Mouse (Mus musculus): Measurements from ENCODE around the gene Atp1b4.

Atp1b4 gene

DNA sequence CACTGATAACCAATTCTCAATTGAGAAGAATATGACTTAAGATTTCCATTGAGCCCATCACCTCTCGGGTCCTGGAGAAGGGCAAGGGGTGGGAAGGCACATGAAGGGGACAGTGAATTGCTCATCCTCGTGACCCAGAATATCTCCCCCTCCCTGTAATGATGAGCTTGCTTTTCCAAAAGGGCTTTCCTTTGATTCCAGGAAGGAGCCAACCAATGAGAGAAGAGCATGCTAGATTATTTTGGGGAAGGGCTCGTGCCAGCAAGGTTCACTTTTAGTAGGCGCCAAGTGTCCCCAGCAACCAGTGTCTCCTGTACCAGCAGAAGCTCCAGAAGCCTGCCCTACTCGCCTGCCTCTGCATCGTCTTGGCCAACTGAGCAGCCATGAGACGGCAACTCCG lies at the start of gene Atp1b4:
Gene Atp1b4, plus strand, starts transcription at position 301 of the 400 bp plus-strand sequence.
- WGBS: 97% methylated on average over 8 of the region's 8 CpGs

DNA sequence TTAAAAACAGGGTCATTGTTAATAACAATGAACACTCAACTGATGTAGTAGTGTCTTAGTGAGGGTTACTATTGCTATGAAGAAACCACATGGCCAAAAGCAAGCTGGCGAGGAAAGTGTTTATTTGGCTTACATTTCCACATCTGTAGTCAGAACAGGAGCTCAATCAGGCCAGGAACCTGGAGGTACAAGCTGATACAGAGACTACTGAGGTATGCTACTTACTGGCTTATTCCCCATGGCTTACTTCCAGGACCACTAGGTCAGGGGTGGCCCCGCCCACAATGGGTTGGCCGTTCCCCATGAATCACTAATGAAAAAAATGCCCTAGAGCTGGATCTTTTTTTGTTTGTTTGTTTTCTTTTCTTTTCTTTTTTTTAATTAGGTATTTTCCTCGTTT lies 7.4 kb upstream of the Atp1b4 start:
- 63% methylated on average over 4 of the region's 4 CpGs for whole genome bisulfite sequencing

DNA sequence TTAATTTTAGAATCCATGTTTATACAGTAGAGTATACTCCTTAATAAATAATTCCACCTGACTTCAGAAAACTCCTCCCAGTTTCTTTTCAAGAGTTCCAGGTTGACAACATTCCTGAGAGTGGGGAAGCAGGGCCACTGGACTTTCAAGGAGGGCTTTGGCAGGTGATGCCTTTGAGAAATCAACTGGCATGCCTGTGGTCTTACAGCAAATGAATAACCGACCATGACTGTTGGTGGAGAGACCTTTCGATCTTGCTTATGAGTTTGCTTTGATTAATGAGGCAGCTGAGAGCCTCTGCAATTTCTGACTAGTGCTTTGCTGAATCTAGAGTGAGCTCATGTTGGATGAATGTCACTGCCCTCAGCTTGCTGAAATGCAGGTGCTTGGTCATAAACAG lies 4.9 kb upstream of the Atp1b4 start:
- 98% methylated on average over 2 of the region's 2 CpGs for WGBS

DNA sequence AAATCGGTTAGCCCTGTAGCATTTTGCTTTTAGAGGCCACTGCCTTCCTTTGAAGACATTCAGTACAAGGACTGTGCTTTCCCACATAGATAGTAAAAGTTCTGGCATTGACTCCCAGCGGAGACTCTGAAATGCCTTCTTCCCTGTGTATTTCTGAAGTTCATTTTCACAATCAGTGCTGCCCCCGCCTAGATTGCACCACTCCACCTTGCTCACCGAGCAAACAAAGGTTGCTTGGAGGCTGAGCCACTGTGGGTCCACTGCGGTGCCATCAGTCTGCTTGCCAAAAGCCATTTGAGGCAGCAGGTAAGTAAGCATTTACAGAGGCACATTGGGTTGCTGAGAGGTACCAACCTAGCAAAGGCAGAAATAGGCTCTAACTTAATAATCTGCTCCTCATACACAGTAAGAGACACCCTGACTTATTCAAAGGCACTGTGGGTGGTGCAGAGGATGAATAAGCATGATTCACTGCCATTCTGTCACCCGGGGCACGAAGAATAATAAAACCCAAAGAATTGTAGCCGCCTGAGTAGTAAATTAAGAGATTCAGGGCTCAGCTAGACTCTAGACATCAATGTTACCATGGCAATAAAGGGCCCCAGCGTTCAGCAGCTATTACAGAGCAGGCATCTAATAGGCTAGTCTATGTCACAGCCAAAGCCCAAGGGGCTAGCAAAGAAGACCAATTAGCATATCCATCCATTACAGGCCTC lies 2.9 kb upstream of the Atp1b4 start:
- 44% methylated on average over 9 of the region's 9 CpGs for WGBS

DNA sequence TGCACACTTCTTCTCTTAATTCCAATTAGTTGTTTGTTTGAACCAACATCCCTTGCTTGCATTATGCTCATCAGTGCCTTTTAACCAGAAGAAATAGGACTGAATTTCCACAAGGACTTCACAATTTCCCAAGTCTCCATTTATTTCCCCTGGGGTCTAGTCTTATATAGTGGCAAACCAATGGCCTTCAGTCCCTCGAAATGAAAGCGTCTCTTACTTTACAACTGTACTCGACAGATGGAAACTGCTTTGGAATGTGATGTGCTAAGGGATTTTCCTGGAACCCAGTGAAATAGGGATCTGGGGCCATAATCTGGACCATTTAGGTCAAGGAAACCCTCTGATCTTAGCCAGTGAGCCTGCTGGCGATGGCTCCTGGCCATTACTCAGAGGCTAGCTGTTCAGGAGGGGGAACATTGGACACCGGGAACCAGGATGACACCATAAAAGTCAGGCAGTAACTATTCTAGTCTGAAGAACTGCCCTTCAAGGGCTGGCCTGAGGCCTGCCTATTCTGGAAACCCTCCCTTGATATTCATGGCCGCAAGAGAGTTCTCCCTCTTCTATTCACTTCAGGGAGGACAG lies 2.3 kb upstream of the Atp1b4 start:
- 69% methylated on average over 6 of the region's 6 CpGs for WGBS

GRCm38 (mm10) chrX:38330695-38331406 lies 14.9 kb downstream of the Atp1b4 start:
- WGBS: 31% methylated on average over 4 of the region's 4 CpGs

DNA sequence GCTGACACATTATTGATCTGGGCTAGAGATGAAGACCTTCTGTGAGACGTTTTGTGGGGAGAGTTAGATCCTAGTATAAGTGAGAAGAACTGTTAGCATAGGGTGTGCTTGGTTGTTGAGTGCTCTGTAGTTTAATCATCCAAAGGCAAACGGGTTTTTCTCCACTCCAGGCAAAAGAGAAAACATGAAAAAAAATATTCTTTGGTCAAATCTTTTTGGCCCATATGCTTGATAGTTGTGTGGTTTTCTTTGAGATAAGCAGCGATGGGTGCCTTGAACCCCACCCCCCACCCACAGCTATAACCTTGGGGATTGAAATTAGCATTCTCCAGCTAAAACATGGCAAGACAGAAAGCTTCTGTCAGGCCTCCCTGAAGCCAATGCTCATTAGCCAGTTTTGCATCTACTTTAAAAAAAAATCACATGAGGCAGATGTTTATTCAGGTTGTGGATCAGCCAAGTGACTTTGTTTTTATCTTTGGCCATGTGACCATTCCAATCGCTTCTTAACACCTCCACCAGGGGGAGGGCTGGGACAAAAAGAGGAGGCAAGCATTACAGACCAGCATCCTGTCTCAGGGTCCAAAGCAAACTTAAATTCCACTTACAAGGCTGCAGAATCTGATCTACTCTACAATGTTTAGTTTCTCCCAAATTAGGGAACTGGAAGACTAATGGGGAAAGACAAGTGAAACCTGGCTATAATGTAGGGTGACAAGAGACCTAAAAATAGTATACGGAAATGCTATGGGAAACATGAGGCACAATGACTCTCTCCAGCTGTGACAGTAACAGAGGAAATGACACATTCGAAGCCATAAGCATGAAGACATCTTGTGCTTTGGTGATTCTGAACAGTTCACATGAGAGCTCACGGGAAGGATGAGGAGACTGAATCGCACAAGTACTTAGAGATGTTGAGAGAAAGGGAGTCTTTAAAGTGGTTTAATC lies 18.6 kb downstream of the Atp1b4 start:
- 64% methylated on average over 8 of the region's 8 CpGs for WGBS

DNA sequence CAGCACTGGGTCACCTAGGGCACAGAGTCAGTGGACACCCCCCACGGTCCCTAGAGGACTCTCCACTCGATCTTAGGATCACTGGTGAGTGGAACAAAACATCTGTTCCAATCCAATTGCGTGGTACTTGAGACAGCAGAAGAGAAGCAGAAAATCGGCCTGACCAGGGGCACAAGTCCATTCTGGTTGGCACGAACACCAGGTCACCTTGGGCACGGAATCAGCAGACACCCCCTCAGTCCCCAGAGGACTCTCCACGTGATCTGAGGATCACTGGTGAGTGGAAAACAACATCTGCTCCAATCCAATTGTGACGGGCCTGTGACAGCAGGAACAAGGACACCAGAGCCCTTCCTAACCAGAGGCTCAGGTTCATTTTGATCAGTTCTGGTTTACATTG lies 46.0 kb downstream of the Atp1b4 start:
- 78% methylated on average over 8 of the region's 8 CpGs for WGBS

DNA sequence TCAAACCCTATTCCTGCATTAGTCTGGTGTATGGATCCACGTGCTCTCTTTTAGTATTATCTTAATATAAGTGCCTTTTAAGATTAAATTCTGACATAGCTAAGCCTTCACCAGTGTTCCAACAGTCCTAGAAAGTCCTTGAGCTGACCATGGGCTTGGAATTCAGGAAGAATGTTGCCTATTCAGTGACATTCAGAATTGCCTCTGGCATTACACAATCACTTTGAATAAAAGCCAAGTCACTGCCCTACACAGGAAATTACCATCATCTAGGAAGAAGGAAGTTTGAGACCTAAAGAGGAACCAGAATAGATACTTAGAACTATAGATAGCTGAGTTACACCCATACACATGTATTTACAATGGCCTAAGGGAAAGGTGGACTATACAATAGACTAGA lies 48.6 kb downstream of the Atp1b4 start:
- 68% methylated on average over 1 of the region's 1 CpGs for WGBS

DNA sequence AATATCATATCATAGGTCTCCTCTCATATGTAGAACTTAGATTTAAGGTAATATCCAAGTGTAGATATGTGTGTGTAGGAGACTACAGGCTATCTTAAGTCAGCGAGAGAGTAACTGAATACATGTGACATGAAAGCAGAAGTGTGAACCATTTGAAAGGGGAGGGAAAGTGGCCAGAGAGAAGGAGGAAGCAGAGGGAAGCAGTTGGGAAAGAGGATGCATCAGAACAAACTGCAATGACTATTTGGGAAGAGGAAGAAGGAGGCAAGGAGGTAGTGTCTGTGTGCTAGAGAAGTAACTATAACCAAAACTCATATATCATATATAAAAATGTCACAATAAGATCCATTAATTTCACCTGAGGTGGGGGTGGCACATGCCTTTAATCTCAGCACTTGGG lies 57.2 kb downstream of the Atp1b4 start:
- WGBS: 86% methylated on average over 1 of the region's 1 CpGs
